Mouse (Mus musculus): ENCODE data around the gene Insr. TPM values are rescaled to one million over a fixed set of nuclear protein-coding genes. Genes with fewer than 3 reads are reported as not detected.

The Insr gene
- polyA plus RNA-seq, 1 experiment from 2014 or later = 58.6 TPM

DNA sequence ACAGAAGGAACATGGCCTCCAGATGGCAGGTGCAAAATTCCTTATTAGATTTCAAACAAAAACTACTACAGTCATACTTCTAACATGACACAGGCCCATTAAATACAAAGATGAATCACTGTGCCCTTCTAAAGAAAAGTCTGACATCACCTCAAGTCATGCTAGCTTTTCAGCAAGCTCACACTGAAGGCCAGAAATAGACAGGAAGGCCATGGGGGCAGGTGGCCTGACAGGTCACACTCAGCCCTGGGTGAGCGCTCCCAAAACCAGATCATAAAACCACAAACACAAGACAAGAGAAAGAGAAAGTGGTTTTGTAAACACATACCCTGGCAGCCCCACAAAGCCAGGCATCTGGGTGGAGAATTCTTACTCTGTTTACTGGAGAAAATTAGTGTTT lies 32.3 kb downstream of the Insr start:
- WGBS = 94% methylated on average over 1 of the region's 1 CpGs
- Histone ChIP-seq H3K4me3 (replicated peaks) (no peak overlapping the region), H3K27ac (no peak overlapping the region), H3K9me3 (0 out of 2 replicates have a peak, but pooled peaks cover 7% of the 10 kb centered on the region), H3K4me2 (replicated peaks) (no peak overlapping the region), H3K27me3 (no peaks in the 10 kb centered on the region), H3K4me1 (replicated peaks) (no peaks in the 10 kb centered on the region), H3K36me3 (peaks cover 30% of the 10 kb centered on the region), H3K9ac (replicated peaks) (no peak overlapping the region)
- ATAC-seq = no peak

DNA sequence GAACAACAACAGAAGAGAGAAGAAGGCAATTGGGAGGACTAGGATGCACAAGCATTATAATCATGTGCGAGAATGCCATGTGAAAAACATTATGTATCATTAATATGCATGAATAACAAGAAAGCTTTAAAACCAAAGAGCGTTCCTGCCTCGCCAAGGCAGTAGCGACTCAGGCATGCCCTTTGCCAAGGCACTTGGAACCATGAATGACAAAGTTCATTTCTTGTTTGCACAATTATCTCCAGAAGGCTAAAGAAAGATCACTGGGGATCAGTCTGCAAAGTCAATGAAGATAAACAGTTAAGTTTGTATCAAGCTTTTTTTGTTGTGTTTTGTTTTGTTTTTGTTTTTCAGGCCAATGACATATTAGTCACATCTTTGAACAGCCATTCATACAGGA lies 36.2 kb downstream of the Insr start:
- H3K27ac ChIP-seq = no peak overlapping the region
- WGBS = 86% methylated on average over 4 of the region's 4 CpGs
- H3K4me1 ChIP-seq (replicated peaks) = no peaks in the 10 kb centered on the region
- no peak overlapping the region for H3K4me2 ChIP-seq (replicated peaks)
- H3K9ac ChIP-seq (replicated peaks) = no peak overlapping the region
- 0 out of 2 replicates have a peak, but pooled peaks cover 7% of the 10 kb centered on the region for H3K9me3 ChIP-seq
- no peaks in the 10 kb centered on the region for H3K27me3 ChIP-seq
- H3K4me3 ChIP-seq (replicated peaks) = no peak overlapping the region
- H3K36me3 ChIP-seq = peaks cover 19% of the 10 kb centered on the region
- ATAC-seq = no peak

DNA sequence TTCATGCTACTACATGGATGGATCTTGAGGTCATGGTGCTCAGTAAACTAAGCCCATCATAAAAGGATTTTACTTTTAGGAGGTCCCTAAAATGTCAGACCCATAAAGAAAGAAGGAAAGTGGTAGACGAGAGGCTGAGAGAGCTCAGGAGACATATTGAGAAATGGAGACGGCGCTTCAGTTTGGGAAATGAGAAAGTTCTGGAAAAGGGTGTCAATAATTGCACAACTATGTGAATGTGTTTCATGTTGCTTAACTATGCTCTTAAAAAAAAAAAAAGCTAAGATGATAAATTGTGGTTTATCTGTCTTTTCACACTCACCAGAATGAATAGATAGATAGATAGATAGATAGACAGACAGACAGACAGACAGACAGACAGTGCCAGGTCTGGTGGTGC lies 38.7 kb downstream of the Insr start:
- 96% methylated on average over 3 of the region's 3 CpGs for WGBS
- no peaks in the 10 kb centered on the region for H3K27me3 ChIP-seq
- H3K4me2 ChIP-seq (replicated peaks) = no peak overlapping the region
- H3K4me1 ChIP-seq (replicated peaks) = no peaks in the 10 kb centered on the region
- 0 out of 2 replicates have a peak, but pooled peaks cover 3% of the 10 kb centered on the region for H3K9me3 ChIP-seq
- no peak for ATAC-seq
- peaks cover 7% of the 10 kb centered on the region for H3K36me3 ChIP-seq
- no peak overlapping the region for H3K27ac ChIP-seq
- H3K9ac ChIP-seq (replicated peaks) = no peak overlapping the region
- H3K4me3 ChIP-seq (replicated peaks) = no peak overlapping the region

DNA sequence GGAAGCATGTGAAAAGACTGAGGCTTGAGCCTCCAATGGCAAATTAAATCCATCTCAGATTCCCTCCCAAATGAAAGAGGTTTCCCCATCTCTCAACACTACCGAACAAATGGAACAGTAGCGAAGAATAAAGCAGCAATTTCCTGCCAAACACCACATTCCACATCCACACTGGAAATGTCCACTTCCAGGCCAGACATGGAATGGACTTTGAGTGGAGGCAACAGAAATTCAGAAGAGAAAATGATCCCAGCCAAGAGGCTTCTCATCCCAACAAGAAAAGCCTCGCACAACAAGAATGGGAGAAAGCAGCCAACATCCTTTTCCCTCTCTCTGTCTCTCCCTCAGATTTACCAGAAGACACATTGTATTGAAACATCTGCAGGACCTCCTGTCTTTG lies 39.8 kb downstream of the Insr start:
- WGBS = 88% methylated on average over 3 of the region's 3 CpGs
- no peaks in the 10 kb centered on the region for H3K9me3 ChIP-seq
- H3K4me1 ChIP-seq (replicated peaks) = no peaks in the 10 kb centered on the region
- H3K9ac ChIP-seq (replicated peaks) = no peak overlapping the region
- H3K4me2 ChIP-seq (replicated peaks) = no peak overlapping the region
- H3K27me3 ChIP-seq = no peaks in the 10 kb centered on the region
- H3K27ac ChIP-seq = no peak overlapping the region
- ATAC-seq = no peak
- no peak overlapping the region for H3K4me3 ChIP-seq (replicated peaks)
- H3K36me3 ChIP-seq = no peaks in the 10 kb centered on the region

DNA sequence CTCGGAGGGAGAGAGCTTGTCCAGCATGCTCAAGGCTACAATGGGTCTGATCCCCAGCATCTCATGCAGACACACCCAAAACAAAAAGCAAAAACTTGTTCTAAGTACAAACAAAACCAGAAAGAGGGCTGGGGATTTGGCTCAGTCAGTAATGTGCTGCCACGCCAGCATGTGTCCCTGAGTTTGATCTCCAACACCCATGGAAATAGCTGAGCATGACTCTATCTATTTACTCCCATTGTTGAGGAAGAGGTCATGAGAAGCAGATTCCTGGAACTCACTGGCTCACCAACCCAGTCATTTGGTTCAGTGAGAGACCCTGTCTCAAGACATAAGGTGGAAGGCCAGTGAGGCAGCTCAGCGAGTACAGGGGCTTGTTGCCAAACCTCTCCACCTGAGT lies 40.6 kb downstream of the Insr start:
- no peak for ATAC-seq
- no peak overlapping the region for H3K27ac ChIP-seq
- H3K9me3 ChIP-seq = no peaks in the 10 kb centered on the region
- no peak overlapping the region for H3K9ac ChIP-seq (replicated peaks)
- no peak overlapping the region for H3K4me3 ChIP-seq (replicated peaks)
- no peaks in the 10 kb centered on the region for H3K36me3 ChIP-seq
- H3K4me1 ChIP-seq (replicated peaks) = no peaks in the 10 kb centered on the region
- H3K27me3 ChIP-seq = no peaks in the 10 kb centered on the region
- WGBS = 86% methylated on average over 3 of the region's 3 CpGs
- no peak overlapping the region for H3K4me2 ChIP-seq (replicated peaks)

DNA sequence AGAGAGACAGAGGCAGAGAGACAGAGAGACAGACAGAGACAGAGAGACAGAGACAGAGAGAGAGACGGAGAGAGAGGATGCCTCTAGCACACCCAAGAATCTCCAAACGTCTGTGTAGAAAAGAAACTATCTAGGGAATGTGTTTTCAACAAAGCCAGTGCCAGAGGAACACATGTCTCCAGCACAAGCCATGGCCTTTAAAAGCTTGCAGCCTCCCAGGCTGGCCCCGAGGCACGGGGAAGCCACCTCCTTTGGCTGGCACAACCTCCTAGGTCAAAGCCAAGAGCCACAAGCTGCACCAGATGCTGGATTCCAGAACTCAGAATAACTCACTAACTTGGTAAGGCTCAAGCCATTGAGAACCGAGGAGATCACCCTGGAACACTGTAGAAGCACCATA lies 42.1 kb downstream of the Insr start:
- no peaks in the 10 kb centered on the region for H3K9me3 ChIP-seq
- no peaks in the 10 kb centered on the region for H3K36me3 ChIP-seq
- H3K9ac ChIP-seq (replicated peaks) = no peak overlapping the region
- no peak for ATAC-seq
- 76% methylated on average over 5 of the region's 5 CpGs for WGBS
- H3K4me2 ChIP-seq (replicated peaks) = no peak overlapping the region
- H3K4me1 ChIP-seq (replicated peaks) = no peaks in the 10 kb centered on the region
- no peaks in the 10 kb centered on the region for H3K27me3 ChIP-seq
- H3K27ac ChIP-seq = no peak overlapping the region
- no peak overlapping the region for H3K4me3 ChIP-seq (replicated peaks)

DNA sequence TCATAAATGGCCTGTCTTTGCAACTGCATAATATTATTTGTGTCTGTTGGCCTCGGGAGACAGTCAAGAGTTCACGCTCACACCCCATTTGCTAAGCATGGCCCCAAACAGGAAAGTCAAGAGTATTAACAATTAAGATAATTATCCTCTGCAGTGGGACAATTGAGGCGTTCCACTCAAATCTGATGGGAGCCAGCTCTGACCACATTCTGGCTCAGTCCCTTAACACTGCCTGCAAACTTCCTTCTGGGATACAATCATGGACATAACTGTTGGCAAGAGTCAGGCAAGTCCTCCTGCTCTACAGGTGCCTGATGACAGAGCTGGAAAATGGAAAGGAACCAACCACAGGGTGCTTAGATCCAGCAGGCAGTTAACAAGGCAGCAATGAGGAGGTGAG lies 43.1 kb downstream of the Insr start:
- WGBS = 78% methylated on average over 3 of the region's 3 CpGs
- no peak overlapping the region for H3K27ac ChIP-seq

DNA sequence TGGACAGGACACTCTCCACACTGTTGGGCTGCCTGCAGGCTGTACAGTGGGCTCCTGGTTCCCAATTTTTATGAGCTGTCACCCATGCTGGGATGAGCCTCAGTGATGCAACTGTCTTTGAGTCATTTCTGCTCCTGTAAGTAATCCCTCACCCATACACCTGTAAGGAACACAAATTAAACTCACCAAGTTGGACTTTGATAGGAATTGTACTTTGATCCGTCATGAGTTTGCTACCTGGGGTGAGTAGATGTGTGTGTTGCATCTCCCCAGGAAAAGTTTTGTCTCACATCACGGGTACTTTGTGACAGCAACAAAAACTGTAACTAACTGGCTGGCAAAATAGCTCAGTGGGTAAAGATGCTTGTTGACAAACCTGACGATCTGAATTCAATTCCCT lies 44.8 kb downstream of the Insr start:
- Histone ChIP-seq H3K4me2 (replicated peaks) (no peak overlapping the region), H3K9ac (replicated peaks) (no peak overlapping the region), H3K4me1 (replicated peaks) (peaks cover 4% of the 10 kb centered on the region; the same call in 1 of the 2 replicates), H3K27me3 (no peaks in the 10 kb centered on the region), H3K36me3 (0 out of 2 replicates have a peak, but pooled peaks cover 2% of the 10 kb centered on the region), H3K4me3 (replicated peaks) (no peak overlapping the region), H3K27ac (no peak overlapping the region), H3K9me3 (no peaks in the 10 kb centered on the region)
- ATAC-seq = no peak
- 85% methylated on average over 3 of the region's 3 CpGs for WGBS

More for the DNA sequence above, 43.1 kb downstream of the Insr start:
- H3K4me3 ChIP-seq (replicated peaks) = no peak overlapping the region
- ATAC-seq = no peak
- H3K4me2 ChIP-seq (replicated peaks) = no peak overlapping the region
- H3K9me3 ChIP-seq = no peaks in the 10 kb centered on the region
- no peaks in the 10 kb centered on the region for H3K27me3 ChIP-seq
- H3K36me3 ChIP-seq = 0 out of 2 replicates have a peak, but pooled peaks cover 2% of the 10 kb centered on the region
- H3K9ac ChIP-seq (replicated peaks) = no peak overlapping the region
- peaks cover 4% of the 10 kb centered on the region; the same call in 1 of the 2 replicates for H3K4me1 ChIP-seq (replicated peaks)

DNA sequence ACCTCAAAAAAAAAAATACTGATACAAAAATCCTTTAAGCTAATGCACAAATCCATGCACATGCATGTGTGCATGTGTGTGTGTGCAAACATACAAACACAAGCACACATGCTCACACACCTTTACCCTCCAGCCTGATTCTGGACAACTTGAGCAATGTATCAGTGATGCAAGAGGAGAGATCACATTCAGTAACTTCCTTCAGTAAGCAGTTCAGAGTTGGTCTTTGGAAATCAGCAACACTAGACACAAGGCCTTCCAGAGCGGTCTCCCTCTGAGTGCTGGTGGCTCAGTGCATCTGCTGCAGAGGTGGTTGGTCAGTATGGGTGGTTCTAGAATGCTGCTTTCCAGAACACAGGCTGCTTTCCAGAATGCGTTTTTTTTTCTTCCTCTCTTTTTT lies 46.8 kb downstream of the Insr start:
- H3K36me3 ChIP-seq = 0 out of 2 replicates have a peak, but pooled peaks cover 2% of the 10 kb centered on the region
- no peak for ATAC-seq
- WGBS = 94% methylated on average over 2 of the region's 2 CpGs
- no peaks in the 10 kb centered on the region for H3K9me3 ChIP-seq
- H3K4me3 ChIP-seq (replicated peaks) = no peak overlapping the region
- peaks cover 4% of the 10 kb centered on the region; the same call in 1 of the 2 replicates for H3K4me1 ChIP-seq (replicated peaks)
- no peak overlapping the region for H3K4me2 ChIP-seq (replicated peaks)
- no peak overlapping the region for H3K9ac ChIP-seq (replicated peaks)
- H3K27ac ChIP-seq = no peak overlapping the region
- H3K27me3 ChIP-seq = no peaks in the 10 kb centered on the region

DNA sequence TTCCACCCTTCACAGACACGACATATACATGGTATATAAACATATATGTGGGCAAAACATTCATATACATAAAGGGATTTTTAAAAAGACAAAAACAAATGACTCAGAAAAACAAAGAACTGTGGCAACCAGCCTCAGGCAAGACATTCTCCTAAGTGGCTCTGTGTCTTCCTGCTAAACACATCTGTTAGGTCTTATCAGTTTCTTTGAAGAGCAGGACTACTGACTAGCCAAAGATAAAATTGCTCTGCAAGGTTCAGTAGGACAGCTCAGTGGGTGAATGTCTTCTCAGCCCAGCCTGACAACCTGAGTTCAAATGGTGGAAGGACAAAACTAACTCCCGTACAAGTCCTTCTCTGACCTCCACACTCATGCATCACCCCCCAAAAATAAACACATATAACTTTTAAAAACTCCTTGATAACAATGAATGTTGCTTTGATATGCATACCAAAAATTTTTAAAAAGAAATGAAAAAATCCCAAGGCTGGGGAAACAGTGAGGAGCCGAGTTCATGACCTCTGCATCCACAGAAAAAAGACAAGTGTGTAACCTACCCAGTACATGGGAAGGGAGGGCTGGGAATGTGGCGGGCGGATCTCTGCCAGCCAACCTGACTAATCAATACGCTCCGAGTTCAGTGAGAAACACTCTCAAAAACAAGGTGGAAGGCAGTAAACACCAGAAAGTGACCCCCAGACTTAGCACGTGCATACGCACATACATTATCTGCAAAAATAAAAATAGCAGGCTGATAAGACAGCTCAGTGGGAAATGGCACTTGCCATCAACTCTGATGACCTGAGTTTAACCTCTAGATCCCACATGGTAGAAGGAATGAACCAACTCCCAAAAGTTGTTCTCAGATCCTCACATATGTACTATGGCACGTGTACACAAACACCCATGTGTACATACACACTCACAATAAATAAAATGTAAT lies 49.0 kb downstream of the Insr start:
- H3K4me2 ChIP-seq (replicated peaks) = no peak overlapping the region
- H3K9me3 ChIP-seq = no peaks in the 10 kb centered on the region
- H3K9ac ChIP-seq (replicated peaks) = no peak overlapping the region
- H3K27me3 ChIP-seq = no peaks in the 10 kb centered on the region
- H3K36me3 ChIP-seq = 0 out of 2 replicates have a peak, but pooled peaks cover 2% of the 10 kb centered on the region
- no peak overlapping the region for H3K4me3 ChIP-seq (replicated peaks)
- H3K4me1 ChIP-seq (replicated peaks) = peaks cover 4% of the 10 kb centered on the region; the same call in 1 of the 2 replicates
- H3K27ac ChIP-seq = no peak overlapping the region
- WGBS = 91% methylated on average over 10 of the region's 10 CpGs
- no peak for ATAC-seq

DNA sequence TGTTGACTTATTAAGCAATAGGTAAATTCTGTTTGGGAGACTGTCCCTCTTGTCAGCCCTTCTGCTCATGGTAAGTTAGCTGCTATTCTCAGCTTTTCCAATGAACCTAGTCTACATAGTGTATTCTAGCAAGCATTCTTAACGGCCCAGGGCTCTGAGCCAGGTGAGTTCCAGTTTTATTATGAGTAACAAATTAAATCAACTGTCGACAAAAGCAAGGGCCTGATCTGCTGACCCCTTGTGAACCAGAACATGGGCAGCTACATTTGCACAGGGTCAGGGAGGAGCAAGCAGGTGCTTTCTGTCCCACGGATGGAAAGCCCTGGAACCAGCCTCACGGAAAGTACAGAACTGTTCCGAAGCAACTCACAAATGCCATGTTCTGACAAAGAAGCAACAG lies 52.0 kb downstream of the Insr start:
- no peak overlapping the region for H3K4me3 ChIP-seq (replicated peaks)
- H3K27ac ChIP-seq = no peak overlapping the region
- no peak for ATAC-seq
- H3K9ac ChIP-seq (replicated peaks) = no peak overlapping the region
- 92% methylated on average over 5 of the region's 5 CpGs for WGBS
- H3K27me3 ChIP-seq = no peaks in the 10 kb centered on the region
- H3K4me2 ChIP-seq (replicated peaks) = no peak overlapping the region
- peaks cover 16% of the 10 kb centered on the region for H3K4me1 ChIP-seq (replicated peaks)
- H3K9me3 ChIP-seq = no peaks in the 10 kb centered on the region
- 0 out of 2 replicates have a peak, but pooled peaks cover 2% of the 10 kb centered on the region for H3K36me3 ChIP-seq

DNA sequence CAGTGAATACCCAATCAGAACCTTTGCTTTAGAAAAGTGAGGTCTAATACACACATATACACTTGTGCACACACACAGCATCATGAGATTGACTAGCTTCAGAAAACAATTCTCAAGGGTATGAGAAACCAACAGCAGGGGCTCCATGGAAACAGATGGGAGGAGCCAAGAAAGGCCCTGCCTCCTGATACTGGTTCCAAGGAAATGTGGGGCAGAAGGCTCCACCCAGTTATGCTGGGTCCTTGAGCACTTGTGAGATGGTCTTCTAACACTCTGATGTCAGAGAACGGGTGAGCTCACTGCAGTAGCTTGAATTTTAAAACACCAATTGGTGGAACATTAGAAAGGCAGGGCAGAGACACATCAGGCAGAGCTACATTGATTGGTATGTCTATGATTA lies 53.7 kb downstream of the Insr start:
- Histone ChIP-seq H3K27me3 (no peaks in the 10 kb centered on the region), H3K9ac (replicated peaks) (no peak overlapping the region), H3K9me3 (no peaks in the 10 kb centered on the region), H3K4me2 (replicated peaks) (no peak overlapping the region), H3K4me1 (replicated peaks) (peaks cover 19% of the 10 kb centered on the region), H3K36me3 (no peaks in the 10 kb centered on the region), H3K4me3 (replicated peaks) (no peak overlapping the region), H3K27ac (no peak overlapping the region)
- no peak for ATAC-seq
- WGBS = 81% methylated on average over 1 of the region's 1 CpGs

All from midbrain, embryonic 13.5 days (tissue).